Mouse (Mus musculus) ES-E14 (cell line): ENCODE data around the gene Anks1b.

ENCODE experiments used
- CHD2 ChIP-seq: IDR thresholded peaks from 2 replicates; pipeline ENCODE4 v1.6.1; 2014; ENCODE audit warnings: mild to moderate bottlenecking, low read depth, low read length, inconsistent platforms
- HCFC1 ChIP-seq: IDR thresholded peaks from 2 replicates; pipeline ENCODE4 v1.6.1; 2012; ENCODE audit warnings: low read length, inconsistent platforms, borderline replicate concordance; ENCODE audit not compliant: insufficient read depth
- MAFK ChIP-seq: IDR thresholded peaks from 2 replicates; pipeline ENCODE4 v1.6.1; 2014; ENCODE audit warnings: mild to moderate bottlenecking, low read depth, low read length, inconsistent platforms; ENCODE audit not compliant: insufficient read depth
- ZC3H11A ChIP-seq: IDR thresholded peaks from 2 replicates; pipeline ENCODE4 v1.6.1; 2012; ENCODE audit warnings: low read depth, mild to moderate bottlenecking, inconsistent platforms, low read length, borderline replicate concordance
- ZNF384 ChIP-seq: IDR thresholded peaks from 2 replicates; pipeline ENCODE4 v1.6.1; 2012; ENCODE audit warnings: low read depth, low read length, inconsistent platforms

DNA sequence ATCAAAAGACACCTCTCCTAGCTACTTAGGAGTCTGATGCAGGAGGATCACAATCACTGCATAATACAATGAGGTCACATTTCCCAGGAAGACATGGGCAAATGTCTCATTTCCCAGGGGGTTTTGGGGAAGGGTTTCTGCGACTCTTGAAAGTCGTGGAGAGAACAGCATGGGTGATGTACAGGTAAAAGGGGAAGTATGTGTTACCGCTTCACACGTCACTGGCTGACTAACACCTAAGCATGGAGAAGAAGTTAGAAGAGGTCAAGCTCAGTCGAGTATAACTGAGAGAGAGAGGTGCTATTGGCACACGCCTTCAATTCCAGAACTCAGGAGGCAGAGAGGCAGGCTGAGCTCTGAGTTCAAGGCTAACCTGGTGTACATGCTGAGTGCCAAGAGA lies 1117.0 kb downstream of the Anks1b start:
- no peak for TF ChIP-seq MAFK
- no peak for TF ChIP-seq HCFC1
- TF ChIP-seq ZC3H11A: no peak
- TF ChIP-seq ZNF384: no peak
- TF ChIP-seq CHD2: no peak
